Mouse (Mus musculus): Measurements from ENCODE around the gene Tbk1.

Gene Tbk1

GRCm38 (mm10) chr10:121542156-121542555, 44.4 kb downstream of the Tbk1 start:
- ATAC-seq (ENCODE audit: low TSS enrichment) = no peak

- ATAC-seq (ENCODE audit: low TSS enrichment) = no peak
Measured at GRCm38 (mm10) chr10:121534995-121535394, 51.6 kb downstream of the Tbk1 start.

GRCm38 (mm10) chr10:121533137-121533872, 53.3 kb downstream of the Tbk1 start:
- ATAC-seq (ENCODE audit: low TSS enrichment) = peak; percentile 92

GRCm38 (mm10) chr10:121531541-121531940, 55.0 kb downstream of the Tbk1 start:
- no peak for ATAC-seq (ENCODE audit: low TSS enrichment)

GRCm38 (mm10) chr10:121530365-121531003, 56.1 kb downstream of the Tbk1 start:
- ATAC-seq (ENCODE audit: low TSS enrichment) = no peak

- no peak for ATAC-seq (ENCODE audit: low TSS enrichment)
Measured at GRCm38 (mm10) chr10:121529261-121529660, 57.3 kb downstream of the Tbk1 start.

- 0 out of 2 replicates have a peak, but pooled peaks have one; percentile 20 for ATAC-seq (ENCODE audit: low TSS enrichment)
Measured at GRCm38 (mm10) chr10:121528470-121528869, 58.1 kb downstream of the Tbk1 start.

- ATAC-seq (ENCODE audit: low TSS enrichment) = no peak
Measured at GRCm38 (mm10) chr10:121527114-121527513, 59.5 kb downstream of the Tbk1 start.

- ATAC-seq (ENCODE audit: low TSS enrichment) = 0 out of 2 replicates have a peak, but pooled peaks have one; percentile 44
Measured at GRCm38 (mm10) chr10:121520923-121521585, 65.5 kb downstream of the Tbk1 start.

GRCm38 (mm10) chr10:121519710-121520109, 66.9 kb downstream of the Tbk1 start:
- no peak for ATAC-seq (ENCODE audit: low TSS enrichment)

- ATAC-seq (ENCODE audit: low TSS enrichment) = peak; percentile 81
Measured at GRCm38 (mm10) chr10:121516008-121516600, 70.5 kb downstream of the Tbk1 start.

- no peak for ATAC-seq (ENCODE audit: low TSS enrichment)
Measured at GRCm38 (mm10) chr10:121509751-121510643, 76.6 kb downstream of the Tbk1 start.

- ATAC-seq (ENCODE audit: low TSS enrichment) = no peak
Measured at GRCm38 (mm10) chr10:121507755-121508544, 78.6 kb downstream of the Tbk1 start.

- ATAC-seq (ENCODE audit: low TSS enrichment) = peak; percentile 41; the same call in 1 of the 2 replicates
Measured at GRCm38 (mm10) chr10:121506731-121507583, 79.6 kb downstream of the Tbk1 start.

- no peak for ATAC-seq (ENCODE audit: low TSS enrichment)
Measured at GRCm38 (mm10) chr10:121505929-121506328, 80.7 kb downstream of the Tbk1 start.

- peak; percentile 88 for ATAC-seq (ENCODE audit: low TSS enrichment)
Measured at GRCm38 (mm10) chr10:121504973-121505911, 81.3 kb downstream of the Tbk1 start.

GRCm38 (mm10) chr10:121501160-121501559, 85.4 kb downstream of the Tbk1 start:
- ATAC-seq (ENCODE audit: low TSS enrichment) = no peak

GRCm38 (mm10) chr10:121500034-121500433, 86.6 kb downstream of the Tbk1 start:
- ATAC-seq (ENCODE audit: low TSS enrichment) = peak; percentile 39; the same call in 1 of the 2 replicates
